In genomic region chr2:28132117-28132516, GRCm38 (mm10) we compare ENCODE assay signal across 20 mouse cellular contexts. TPM values are rescaled to one million over a fixed set of nuclear protein-coding genes. Genes with fewer than 3 reads are reported as not detected.
"Had no signal": no experiment of that assay in that cellular context is flagged by ENCODE, and none has a peak within 500 bp of the region (broad histone marks: within the 10 kb centered on the region; RNA-seq: fewer than 3 reads in every experiment).

No protein-coding gene starts in this region.

- H3K36me3 ChIP-seq: limb, embryonic 13.5 days; midbrain, embryonic 13.5 days had no signal

- ATAC-seq: midbrain, embryonic 13.5 days had no signal

- H3K4me1 ChIP-seq: midbrain, embryonic 13.5 days had no signal

- H3K27ac ChIP-seq: layer of hippocampus, adult 2 months; limb, embryonic 13.5 days; liver, embryonic 14.5 days; midbrain, embryonic 13.5 days had no signal

- H3K9ac ChIP-seq: limb, embryonic 13.5 days; liver, embryonic 14.5 days; midbrain, embryonic 13.5 days had no signal

- H3K4me2 ChIP-seq: limb, embryonic 13.5 days; midbrain, embryonic 13.5 days had no signal

- H3K27me3 ChIP-seq: limb, embryonic 13.5 days; midbrain, embryonic 13.5 days had no signal

- DNase-seq: kidney, adult 11 months; kidney, postnatal 10 days; kidney, postnatal 4 days; lung, adult 18-20 months; retina, postnatal 1 day; right cerebral cortex, postnatal 4 days; spleen, adult 18-20 months; thymus, postnatal 25 days had no signal

- H3K9me3 ChIP-seq: limb, embryonic 13.5 days; midbrain, embryonic 13.5 days had no signal

- H3K4me3 ChIP-seq: layer of hippocampus, adult 2 months; limb, embryonic 13.5 days; midbrain, embryonic 13.5 days had no signal

RNA-seq across cellular contexts. Expression of gene Fcnb, which starts 47.4 kb away (rescaled TPM):
- total RNA-seq: layer of hippocampus, adult 2 months; layer of hippocampus, postnatal 14 days; left cerebral cortex, adult 8-10 months; left cerebral cortex, postnatal 25 days; liver, adult 2 months; midbrain, postnatal 0 days had no signal
- polyA plus RNA-seq: kidney, embryonic 14.5 days; limb, embryonic 13.5 days; liver, adult 2 months; midbrain, embryonic 13.5 days; midbrain, postnatal 0 days; neural tube, embryonic 14.5 days; urinary bladder, adult 2 months had no signal
